Mouse (Mus musculus): ENCODE measurements around the gene Fyb2.

- TF ChIP-seq CTCF (conservative IDR thresholded peaks at IDR 0.05; ENCODE audit: low read length), result no peak
- no peak for TF ChIP-seq POU5F1 (IDR thresholded peaks at IDR 0.05; ENCODE audit: borderline replicate concordance, low read length)
These were observed 8.2 kb upstream of the Fyb2 start for GRCm38 (mm10) chr4:104905049-104905448.

All from E14TG2a.4 (cell line).